In the genomic region with DNA sequence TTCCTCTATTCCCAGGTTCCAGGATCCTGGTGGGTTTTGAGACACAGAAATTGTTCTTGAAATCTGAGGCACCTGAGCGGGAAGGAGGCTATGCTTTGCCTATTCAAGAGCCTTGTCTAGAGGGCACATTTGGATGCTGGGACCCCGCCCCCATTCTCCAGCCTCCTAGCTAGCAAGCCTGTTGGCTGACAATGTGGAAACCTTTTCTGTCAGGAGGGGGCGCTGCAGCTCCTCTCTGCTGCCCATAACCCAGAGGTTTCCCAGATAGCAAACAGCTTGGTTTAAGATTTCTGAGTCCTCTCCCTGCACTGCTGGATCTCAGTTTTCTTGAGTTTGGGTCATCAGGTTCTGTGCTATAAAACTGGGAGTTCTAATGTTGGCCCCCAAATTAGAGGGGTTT, we compare ENCODE assay signal across 7 mouse cellular contexts.
DNase-seq lines count a peak whose midpoint lies in the region; ATAC-seq lines count a peak whose summit lies in the region.

No protein-coding gene starts in this region.

- DNase-seq in adrenal gland, postnatal 14 days, result peak; percentile 93
- DNase-seq in gastrocnemius, adult 8-10 months (ENCODE audit: low spot score in 2 of 2), result peak; percentile 77 to 82
- DNase-seq in kidney, adult 11 months, result peak; percentile 73
- DNase-seq in left cerebral cortex, postnatal 25 days (ENCODE audit: low spot score in 2 of 2), result peak; percentile 87 to 92
- DNase-seq in testis, postnatal 10 days (ENCODE audit: low spot score), result peak; percentile 95

- H3K27ac ChIP-seq in midbrain, embryonic 15.5 days, result no peak overlapping the region

- peak; percentile 73 for ATAC-seq in common myeloid progenitor, adult 5-6 weeks (replicated peaks; ENCODE audit: low read depth, poor library complexity, severe bottlenecking)
- peak; percentile 65 for ATAC-seq in midbrain, embryonic 15.5 days (replicated peaks)

- intact Hi-C loops in left cerebral cortex, postnatal 25 days (cut with DNase I), result loop anchor here (5.0 kb wide), 3 partner anchors 75 to 230 kb away; no protein-coding TSS in a partner anchor

- H3K4me2 ChIP-seq in midbrain, embryonic 15.5 days, result no peak overlapping the region

- no peaks in the 10 kb centered on the region for H3K9me3 ChIP-seq in midbrain, embryonic 15.5 days

- 0 out of 2 replicates have a peak, but pooled peaks cover 3% of the 10 kb centered on the region for H3K36me3 ChIP-seq in midbrain, embryonic 15.5 days (replicated peaks)

- H3K4me3 ChIP-seq in midbrain, embryonic 15.5 days, result no peak overlapping the region

- 14% methylated on average over 3 of the region's 3 CpGs for WGBS in midbrain, embryonic 15.5 days

- no peaks in the 10 kb centered on the region for H3K27me3 ChIP-seq in midbrain, embryonic 15.5 days (replicated peaks)

- H3K4me1 ChIP-seq in midbrain, embryonic 15.5 days, result peaks cover 34% of the 10 kb centered on the region

- H3K9ac ChIP-seq in midbrain, embryonic 15.5 days, result no peak overlapping the region
